Mouse (Mus musculus): ENCODE data around the gene Csnka2ip.

- TF ChIP-seq CTCF (IDR thresholded peaks at IDR 0.05; ENCODE audit: control insufficient read depth, insufficient read depth, insufficient read length): no peak
- TF ChIP-seq CEBPB (IDR thresholded peaks at IDR 0.05; ENCODE audit: low read depth): no peak
Observed at GRCm38 (mm10) chr16:64586262-64586619, 16.0 kb downstream of the Csnka2ip start.
